Mouse (Mus musculus) liver, adult 2 months (tissue): ENCODE results near the gene Atp6v0d1.

Experiments used
- CTCF ChIP-seq: fragments of 200-500 bp; IDR thresholded peaks from 2 replicates; pipeline ENCODE4 v1.5.1; 2011; ENCODE audit warnings: low read depth, low read length, control low read depth
- POLR2A ChIP-seq: fragments of 200-500 bp; IDR thresholded peaks from 2 replicates; pipeline ENCODE4 v1.6.1; 2011; ENCODE audit warnings: low read length, control low read depth; ENCODE audit not compliant: insufficient read depth; ENCODE audit errors: extremely low read depth

- TF ChIP-seq CTCF (no peak), POLR2A (no peak)
These were observed 57.1 kb downstream of the Atp6v0d1 start for GRCm38 (mm10) chr8:105508758-105509157.
